Mouse (Mus musculus) ES-E14 (cell line): ENCODE results near the gene Ipo9.

Experiments
- CHD2 ChIP-seq: IDR thresholded peaks from 2 replicates; pipeline ENCODE4 v1.6.1; 2014; ENCODE audit warnings: mild to moderate bottlenecking, low read depth, low read length, inconsistent platforms
- MAFK ChIP-seq: IDR thresholded peaks from 2 replicates; pipeline ENCODE4 v1.6.1; 2014; ENCODE audit warnings: mild to moderate bottlenecking, low read depth, low read length, inconsistent platforms; ENCODE audit not compliant: insufficient read depth
- ZC3H11A ChIP-seq: IDR thresholded peaks from 2 replicates; pipeline ENCODE4 v1.6.1; 2012; ENCODE audit warnings: low read depth, mild to moderate bottlenecking, inconsistent platforms, low read length, borderline replicate concordance
- ZNF384 ChIP-seq: IDR thresholded peaks from 2 replicates; pipeline ENCODE4 v1.6.1; 2012; ENCODE audit warnings: low read depth, low read length, inconsistent platforms

DNA sequence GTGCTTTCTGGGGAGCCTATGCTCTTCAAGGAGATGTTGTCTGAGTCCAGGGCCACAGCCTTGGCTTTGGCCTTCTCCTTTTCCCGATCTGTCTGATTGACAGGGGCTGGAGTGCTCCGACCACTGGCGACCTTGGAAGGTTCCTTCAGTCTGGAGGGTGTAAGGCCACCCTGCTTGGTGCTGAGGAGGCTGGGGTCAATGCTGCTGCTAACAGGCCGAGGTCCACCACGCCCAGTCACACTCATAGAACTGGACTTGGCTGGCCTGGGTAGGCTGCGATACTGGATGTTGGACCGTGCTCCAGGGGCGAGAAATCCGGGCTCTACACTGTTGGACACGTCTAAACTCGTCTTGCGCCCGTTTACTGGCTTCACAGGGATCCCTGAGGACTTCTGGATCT lies 40.2 kb upstream of the Ipo9 start:
- TF ChIP-seq ZC3H11A, result no peak
- no peak for TF ChIP-seq ZNF384
- TF ChIP-seq MAFK, result no peak
- TF ChIP-seq CHD2, result no peak
